Mouse (Mus musculus) thymus, adult 2 months (tissue): ENCODE data around the gene Slc35a1.

Experiments
- CTCF ChIP-seq: fragments of 200-500 bp; IDR thresholded peaks from 2 replicates; pipeline ENCODE4 v1.5.1; 2012; ENCODE audit warnings: mild to moderate bottlenecking, control low read depth, low read length, moderate library complexity, borderline replicate concordance; ENCODE audit not compliant: control insufficient read depth, poor library complexity, insufficient read depth; ENCODE audit errors: extremely low read depth
- POLR2A ChIP-seq: fragments of 200-500 bp; IDR thresholded peaks from 2 replicates; pipeline ENCODE4 v1.6.1; 2012; ENCODE audit warnings: mild to moderate bottlenecking, low read length, control low read depth, moderate library complexity; ENCODE audit not compliant: control insufficient read depth, poor library complexity, insufficient read depth; ENCODE audit errors: extremely low read depth

GRCm38 (mm10) chr4:34653179-34653578 lies 34.1 kb downstream of the Slc35a1 start:
- TF ChIP-seq POLR2A = no peak
- no peak for TF ChIP-seq CTCF
